Mouse (Mus musculus) kidney, adult 9 months (tissue): ENCODE measurements around the gene Prkn.
A peak's percentile ranks its signal among the peaks of the same experiment; 100 is the strongest.

Experiments
- DNase-seq: peaks from one replicate; pipeline ENCODE4 v3.0.0; 2022

Gene Prkn

GRCm38 (mm10) chr17:11767301-11767700 is 927.1 kb downstream of the Prkn start:
- DNase-seq = no peak

GRCm38 (mm10) chr17:11768345-11768744 is 928.2 kb downstream of the Prkn start:
- DNase-seq = no peak

GRCm38 (mm10) chr17:11768971-11769370 is 928.8 kb downstream of the Prkn start:
- DNase-seq = no peak

- DNase-seq = no peak
Observed at GRCm38 (mm10) chr17:11769513-11769912, 929.3 kb downstream of the Prkn start.

- no peak for DNase-seq
Observed at GRCm38 (mm10) chr17:11779547-11779946, 939.4 kb downstream of the Prkn start.

- no peak for DNase-seq
Observed at GRCm38 (mm10) chr17:11780005-11780404, 939.8 kb downstream of the Prkn start.

GRCm38 (mm10) chr17:11780805-11781481 is 940.8 kb downstream of the Prkn start:
- peak; percentile 70 for DNase-seq

GRCm38 (mm10) chr17:11788270-11788936 is 948.2 kb downstream of the Prkn start:
- no peak for DNase-seq

- no peak for DNase-seq
Observed at GRCm38 (mm10) chr17:11795979-11796378, 955.8 kb downstream of the Prkn start.

- DNase-seq = no peak
Observed at GRCm38 (mm10) chr17:11801226-11801625, 961.0 kb downstream of the Prkn start.

- peak; percentile 3 for DNase-seq
Observed at GRCm38 (mm10) chr17:11807280-11807679, 967.1 kb downstream of the Prkn start.

GRCm38 (mm10) chr17:11817886-11818285 is 977.7 kb downstream of the Prkn start:
- no peak for DNase-seq

- DNase-seq = no peak
Observed at GRCm38 (mm10) chr17:11819506-11819905, 979.3 kb downstream of the Prkn start.

GRCm38 (mm10) chr17:11820757-11821156 is 980.6 kb downstream of the Prkn start:
- DNase-seq = no peak

GRCm38 (mm10) chr17:11829501-11829900 is 989.3 kb downstream of the Prkn start:
- DNase-seq = no peak

- DNase-seq = no peak
Observed at GRCm38 (mm10) chr17:11837121-11837520, 996.9 kb downstream of the Prkn start.

- DNase-seq = no peak
Observed at GRCm38 (mm10) chr17:11844436-11844835, 1004.3 kb downstream of the Prkn start.

GRCm38 (mm10) chr17:11844989-11845388 is 1004.8 kb downstream of the Prkn start:
- DNase-seq = no peak

- no peak for DNase-seq
Observed at GRCm38 (mm10) chr17:11845506-11845905, 1005.3 kb downstream of the Prkn start.

GRCm38 (mm10) chr17:11854571-11854970 is 1014.4 kb downstream of the Prkn start:
- DNase-seq = peak; percentile 41

GRCm38 (mm10) chr17:11858772-11859405 is 1018.7 kb downstream of the Prkn start:
- no peak for DNase-seq

- DNase-seq = no peak
Observed at GRCm38 (mm10) chr17:11861178-11861577, 1021.0 kb downstream of the Prkn start.

GRCm38 (mm10) chr17:11862360-11862759 is 1022.2 kb downstream of the Prkn start:
- DNase-seq = no peak

GRCm38 (mm10) chr17:11863017-11863416 is 1022.8 kb downstream of the Prkn start:
- no peak for DNase-seq
